Mouse (Mus musculus) G1E (cell line): ENCODE results near the gene Tram1l1.

ENCODE experiments used
- CTCF ChIP-seq: IDR thresholded peaks from 2 replicates; pipeline ENCODE4 v1.5.1; 2012; ENCODE audit warnings: low read depth, low read length, inconsistent platforms, mixed read lengths
- GATA1 ChIP-seq: IDR thresholded peaks from 2 replicates; pipeline ENCODE4 v1.6.1; 2012; ENCODE audit warnings: borderline replicate concordance, low read length, inconsistent platforms, mixed read lengths

GRCm38 (mm10) chr3:124357533-124357932 lies 36.9 kb downstream of the Tram1l1 start:
- TF ChIP-seq CTCF (no peak), GATA1 (no peak)
